In the genomic region with DNA sequence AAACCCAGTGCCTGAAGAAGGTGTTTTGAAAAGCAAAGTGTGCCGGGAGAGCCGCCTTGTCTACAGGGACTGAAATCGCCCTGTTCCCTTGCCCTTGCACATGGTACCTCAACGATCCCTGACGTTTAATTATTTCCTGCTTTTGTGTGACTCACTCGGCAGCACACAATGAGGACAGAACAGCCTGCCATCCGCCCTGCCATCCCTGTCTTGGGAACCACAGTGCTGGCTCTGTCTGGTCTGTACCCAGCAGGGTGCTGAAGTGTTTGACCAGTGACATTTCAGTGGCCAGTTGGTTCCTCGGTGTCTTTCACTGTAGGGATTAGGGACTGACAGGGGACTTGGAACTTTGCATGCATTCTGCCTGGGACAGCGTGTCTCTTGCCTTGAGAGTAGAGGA, we compare ENCODE assay signal across 9 mouse cellular contexts.
DNase-seq lines count a peak whose midpoint lies in the region; ATAC-seq and TF ChIP-seq lines count a peak whose summit lies in the region.
"Had no signal": no experiment of that assay in that cellular context is flagged by ENCODE, and none has a peak within 500 bp of the region (broad histone marks: within the 10 kb centered on the region; RNA-seq: fewer than 3 reads in every experiment).

No protein-coding gene starts in this region.

- no peak for DNase-seq in heart, postnatal 14 days
- peak; percentile 92 for DNase-seq in Muller cell, postnatal 12 days (ENCODE audit: inconsistent ontology term)
- DNase-seq in cerebellum, adult 2 months, result peak; percentile 82 to 93
- peak; percentile 29 for DNase-seq in lung, postnatal 25 days (ENCODE audit: low spot score)
- no peak for DNase-seq in testis, postnatal 14 days (ENCODE audit: low spot score)
- no peak for DNase-seq in layer of hippocampus, postnatal 36 days
- DNase-seq: liver, embryonic 13.5 days had no signal

- peak overlapping the region; percentile 52 for H3K27ac ChIP-seq in heart, embryonic 13.5 days (replicated peaks)
- H3K27ac ChIP-seq in cerebellum, adult 2 months (ENCODE audit: insufficient read depth, low read length), result no peak overlapping the region; the same call in 1 of the 2 replicates
- H3K27ac ChIP-seq: liver, embryonic 13.5 days had no signal

- H3K9ac ChIP-seq in heart, embryonic 13.5 days, result no peak overlapping the region
- H3K9ac ChIP-seq: liver, embryonic 13.5 days had no signal

- peaks cover 64% of the 10 kb centered on the region for H3K4me1 ChIP-seq in heart, embryonic 13.5 days
- H3K4me1 ChIP-seq in cerebellum, adult 2 months (ENCODE audit: control insufficient read depth, insufficient read depth, low read length), result peaks cover 9% of the 10 kb centered on the region; the same call in 1 of the 2 replicates

- H3K4me3 ChIP-seq in heart, embryonic 13.5 days, result no peak overlapping the region
- H3K4me3 ChIP-seq in cerebellum, adult 2 months (replicated peaks; ENCODE audit: insufficient read depth, low read depth, low read length), result peak overlapping the region; percentile 12
- H3K4me3 ChIP-seq: liver, embryonic 13.5 days had no signal

- peak overlapping the region; percentile 26 for H3K4me2 ChIP-seq in heart, embryonic 13.5 days
- H3K4me2 ChIP-seq: liver, embryonic 13.5 days had no signal

- TF ChIP-seq CTCF in cerebellum, adult 2 months (IDR thresholded peaks at IDR 0.05; ENCODE audit: borderline replicate concordance, insufficient read depth, low read depth, low read length), result no peak

- intact Hi-C loops in heart, postnatal 14 days (cut with DNase I), result no loop called here

- H3K9me3 ChIP-seq in heart, embryonic 13.5 days, result no peaks in the 10 kb centered on the region
- H3K9me3 ChIP-seq: liver, embryonic 13.5 days had no signal

- H3K27me3 ChIP-seq in heart, embryonic 13.5 days (replicated peaks), result no peaks in the 10 kb centered on the region
- no peaks in the 10 kb centered on the region for H3K27me3 ChIP-seq in cerebellum, adult 2 months (ENCODE audit: control insufficient read depth, insufficient read depth, low read length)
- H3K27me3 ChIP-seq: liver, embryonic 13.5 days had no signal

- no peak for TF ChIP-seq POLR2A in cerebellum, adult 2 months (IDR thresholded peaks at IDR 0.05; ENCODE audit: borderline replicate concordance, insufficient read depth, low read length)

- WGBS in heart, embryonic 13.5 days, result 27% methylated on average over 9 of the region's 9 CpGs
- WGBS in cerebellum, adult 2 months, result 2% methylated on average over 9 of the region's 9 CpGs

- ATAC-seq in heart, embryonic 13.5 days (ENCODE audit: extremely low read depth, insufficient number of reproducible peaks, low FRiP score, low TSS enrichment), result no peak; the same call in 1 of the 2 replicates
- no peak for ATAC-seq in erythroid progenitor cell, adult 5-6 weeks (replicated peaks; ENCODE audit: low FRiP score, poor library complexity, severe bottlenecking)

- H3K36me3 ChIP-seq in heart, embryonic 13.5 days, result no peaks in the 10 kb centered on the region
- H3K36me3 ChIP-seq: liver, embryonic 13.5 days had no signal

Comparison
In these comparisons a context has a peak if more than half of its experiments do, and no peak if none do; other contexts are left out.
1. DNase-seq: peak in Muller cell, postnatal 12 days (single experiment), cerebellum, adult 2 months (2 of 2) and lung, postnatal 25 days (single experiment); none in heart, postnatal 14 days (0 of 2), testis, postnatal 14 days (single experiment) and layer of hippocampus, postnatal 36 days (0 of 2).